Mouse (Mus musculus) cerebellum, adult 2 months (tissue): ENCODE results near the gene Trpm8.

ENCODE experiments used
- CTCF ChIP-seq: fragments of 200-500 bp; IDR thresholded peaks from 2 replicates; pipeline ENCODE4 v1.5.1; 2011; ENCODE audit warnings: low read depth, mild to moderate bottlenecking, control low read depth, low read length, moderate library complexity, borderline replicate concordance; ENCODE audit not compliant: insufficient read depth
- POLR2A ChIP-seq: fragments of 200-500 bp; IDR thresholded peaks from 2 replicates; pipeline ENCODE4 v1.6.1; 2011; ENCODE audit warnings: low read length, control low read depth, borderline replicate concordance; ENCODE audit not compliant: insufficient read depth

DNA sequence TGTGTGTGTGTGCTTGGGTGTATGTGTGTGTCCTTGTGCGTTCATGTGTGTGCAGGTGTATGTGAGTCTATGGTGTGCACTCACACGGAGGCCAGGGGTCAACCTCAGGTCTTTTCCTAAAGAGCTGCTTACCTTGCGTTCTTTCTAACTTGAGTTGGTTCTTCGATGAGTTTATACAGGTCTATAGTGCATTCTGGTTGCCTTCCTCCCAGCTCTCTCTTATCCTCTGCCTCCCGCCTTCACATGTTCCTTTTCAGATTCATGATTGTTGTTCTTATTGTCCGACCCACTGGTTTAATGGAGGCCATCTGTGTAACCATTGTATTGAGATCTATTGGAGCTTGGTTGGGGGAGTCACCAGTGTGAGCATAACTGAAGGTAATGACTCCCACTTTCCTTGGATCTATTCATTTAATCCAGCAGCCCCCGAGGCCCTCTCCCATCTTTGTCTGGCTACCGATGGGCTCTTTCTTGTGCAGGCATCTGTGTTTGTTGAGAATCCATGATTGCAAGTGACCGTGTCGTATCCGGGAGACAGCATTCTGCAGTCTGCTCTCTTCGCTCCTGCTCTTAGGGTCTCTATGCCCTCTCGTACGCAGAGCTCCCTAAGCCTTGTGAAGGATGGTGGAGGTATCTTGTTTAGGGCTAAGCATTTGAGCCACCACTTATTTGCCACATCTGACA lies 24.7 kb downstream of the Trpm8 start:
- TF ChIP-seq POLR2A (no peak), CTCF (no peak)
